Mouse (Mus musculus) heart, embryonic 10.5 days (tissue): Measurements from ENCODE around the gene Ccdc85c. TPM values are rescaled to one million over a fixed set of nuclear protein-coding genes. Genes with fewer than 3 reads are reported as not detected.

Experiments used
- DNase-seq: peaks from one replicate; pipeline ENCODE4 v3.0.0-alpha.2; 2017; ENCODE audit warnings: low spot score
- H3K27ac ChIP-seq: fragments of 300-500 bp; sonication (generic); 2 replicates; pipeline ENCODE4 v1.5.1; 2016; ENCODE audit warnings: mild to moderate bottlenecking
- H3K27me3 ChIP-seq: fragments of 300-500 bp; sonication (generic); 2 replicates; pipeline ENCODE4 v1.6.1; 2016; ENCODE audit warnings: mild to moderate bottlenecking; ENCODE audit not compliant: poor library complexity, insufficient read depth, severe bottlenecking
- H3K36me3 ChIP-seq: fragments of 300-500 bp; sonication (generic); 2 replicates; pipeline ENCODE4 v1.6.1; 2016; ENCODE audit warnings: mild to moderate bottlenecking, moderate library complexity
- H3K4me1 ChIP-seq: fragments of 300-500 bp; sonication (generic); 2 replicates; pipeline ENCODE4 v1.6.1; 2016; ENCODE audit warnings: mild to moderate bottlenecking
- H3K4me3 ChIP-seq: fragments of 300-500 bp; sonication (generic); 2 replicates; pipeline ENCODE4 v1.5.1; 2016; ENCODE audit warnings: mild to moderate bottlenecking, moderate library complexity
- H3K9me3 ChIP-seq: fragments of 300-500 bp; sonication (generic); 2 replicates; pipeline ENCODE4 v1.6.1; 2016; ENCODE audit warnings: mild to moderate bottlenecking, moderate library complexity
- WGBS: fragments of 180-500 bp; shearing (Covaris S2); methylation state at CpG from one replicate; pipeline ENCODE4 v1.1.7; 2016; 5-methylcytosine and 5-hydroxymethylcytosine counted together
- polyA plus RNA-seq: library from polyadenylated mRNA; unstranded; fragments of >200 nt; fragmentation: Nextera tagmentation; extraction: Ambion mirVana; gene quantifications from 2 replicates; pipeline ENCODE4 v1.2.1, GENCODE M21; 2016

Ccdc85c gene
- polyA plus RNA-seq, 1 experiment from 2014 or later = 5.7 TPM

- H3K27ac ChIP-seq = peak overlapping the region; percentile 89
- WGBS = 74% methylated on average over 12 of the region's 12 CpGs
- peaks cover 95% of the 10 kb centered on the region for H3K4me1 ChIP-seq
- no peak for DNase-seq
- H3K4me3 ChIP-seq = no peak overlapping the region
- H3K27me3 ChIP-seq = no peaks in the 10 kb centered on the region
- no peaks in the 10 kb centered on the region for H3K36me3 ChIP-seq
- H3K9me3 ChIP-seq = no peaks in the 10 kb centered on the region
Observed at GRCm38 (mm10) chr12:108253042-108253441, 22.2 kb downstream of the Ccdc85c start.

DNA sequence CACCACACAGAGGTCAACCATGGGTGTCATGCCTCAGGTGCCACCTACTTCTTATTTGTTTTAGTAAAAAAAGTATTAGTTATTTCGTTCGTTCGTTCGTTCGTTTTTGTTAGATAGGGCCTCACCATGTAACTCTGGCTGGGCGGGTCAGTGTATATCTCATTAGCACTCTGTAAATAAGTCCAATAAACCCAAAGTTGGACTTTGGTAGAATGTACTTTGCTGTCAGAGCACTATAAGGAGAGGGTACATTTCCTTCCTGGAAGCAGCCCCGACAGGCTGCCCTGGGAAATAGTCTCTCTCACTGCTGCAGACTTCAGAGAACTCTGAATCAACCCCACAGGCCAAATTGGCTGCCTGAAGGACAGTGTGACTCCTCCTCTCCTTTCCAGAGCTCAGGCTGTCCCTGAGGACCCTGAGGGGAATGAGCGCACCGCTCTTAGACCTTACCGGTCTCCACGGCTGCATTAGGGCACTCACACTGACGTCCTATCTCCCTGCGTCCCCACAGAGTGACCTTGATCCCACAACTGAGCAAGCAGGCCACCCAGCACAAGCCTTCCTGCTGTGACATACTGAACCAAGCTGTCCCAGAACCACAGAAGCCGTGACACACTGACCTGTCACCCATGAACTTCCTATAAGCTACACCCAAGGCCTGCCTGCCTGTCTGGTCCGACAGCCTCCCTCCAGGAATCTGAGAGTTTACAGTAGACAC is 23.2 kb downstream of the Ccdc85c start:
- H3K27me3 ChIP-seq = no peaks in the 10 kb centered on the region
- WGBS = 64% methylated on average over 15 of the region's 15 CpGs
- H3K4me1 ChIP-seq = peaks cover 97% of the 10 kb centered on the region
- 0 out of 2 replicates have a peak overlapping the region, but pooled peaks have one; percentile 7 for H3K4me3 ChIP-seq
- no peak for DNase-seq
- H3K9me3 ChIP-seq = no peaks in the 10 kb centered on the region
- no peaks in the 10 kb centered on the region for H3K36me3 ChIP-seq
- H3K27ac ChIP-seq = peak overlapping the region; percentile 89

GRCm38 (mm10) chr12:108251034-108251792 is 24.0 kb downstream of the Ccdc85c start:
- Histone ChIP-seq H3K27ac (peak overlapping the region; percentile 89), H3K9me3 (no peaks in the 10 kb centered on the region), H3K4me1 (peaks cover 97% of the 10 kb centered on the region), H3K36me3 (no peaks in the 10 kb centered on the region), H3K4me3 (no peak overlapping the region), H3K27me3 (no peaks in the 10 kb centered on the region)
- no peak for DNase-seq
- 86% methylated on average over 31 of the region's 31 CpGs for WGBS

GRCm38 (mm10) chr12:108249522-108249921 is 25.7 kb downstream of the Ccdc85c start:
- no peak for DNase-seq
- peak overlapping the region; percentile 50 for H3K27ac ChIP-seq
- no peaks in the 10 kb centered on the region for H3K9me3 ChIP-seq
- no peaks in the 10 kb centered on the region for H3K27me3 ChIP-seq
- H3K4me3 ChIP-seq = no peak overlapping the region
- peaks cover 97% of the 10 kb centered on the region for H3K4me1 ChIP-seq
- WGBS = 61% methylated on average over 10 of the region's 10 CpGs
- no peaks in the 10 kb centered on the region for H3K36me3 ChIP-seq

DNA sequence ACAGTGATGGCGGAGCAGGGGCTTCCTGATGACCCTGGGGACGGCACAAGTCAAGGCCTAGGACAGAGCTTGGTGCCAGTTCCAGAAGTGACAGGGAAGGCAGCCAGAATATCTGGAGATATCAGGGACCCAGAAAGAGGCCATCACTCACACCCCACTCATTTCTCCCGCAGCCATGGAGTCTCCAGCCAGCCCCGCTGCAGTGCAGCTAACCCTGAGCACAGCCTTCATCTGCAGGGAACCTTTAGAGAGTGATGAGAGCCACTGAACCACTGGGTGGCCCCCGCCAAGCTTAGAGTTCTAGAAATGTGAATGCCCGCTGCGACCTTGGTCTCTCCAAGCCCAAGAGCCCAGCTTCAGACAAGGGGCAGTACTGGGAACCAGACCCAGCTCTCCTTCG is 26.2 kb downstream of the Ccdc85c start:
- Histone ChIP-seq H3K27me3 (no peaks in the 10 kb centered on the region), H3K27ac (peak overlapping the region; percentile 50), H3K4me1 (peaks cover 97% of the 10 kb centered on the region), H3K4me3 (no peak overlapping the region), H3K36me3 (no peaks in the 10 kb centered on the region), H3K9me3 (no peaks in the 10 kb centered on the region)
- DNase-seq = no peak
- WGBS = 88% methylated on average over 8 of the region's 8 CpGs

DNA sequence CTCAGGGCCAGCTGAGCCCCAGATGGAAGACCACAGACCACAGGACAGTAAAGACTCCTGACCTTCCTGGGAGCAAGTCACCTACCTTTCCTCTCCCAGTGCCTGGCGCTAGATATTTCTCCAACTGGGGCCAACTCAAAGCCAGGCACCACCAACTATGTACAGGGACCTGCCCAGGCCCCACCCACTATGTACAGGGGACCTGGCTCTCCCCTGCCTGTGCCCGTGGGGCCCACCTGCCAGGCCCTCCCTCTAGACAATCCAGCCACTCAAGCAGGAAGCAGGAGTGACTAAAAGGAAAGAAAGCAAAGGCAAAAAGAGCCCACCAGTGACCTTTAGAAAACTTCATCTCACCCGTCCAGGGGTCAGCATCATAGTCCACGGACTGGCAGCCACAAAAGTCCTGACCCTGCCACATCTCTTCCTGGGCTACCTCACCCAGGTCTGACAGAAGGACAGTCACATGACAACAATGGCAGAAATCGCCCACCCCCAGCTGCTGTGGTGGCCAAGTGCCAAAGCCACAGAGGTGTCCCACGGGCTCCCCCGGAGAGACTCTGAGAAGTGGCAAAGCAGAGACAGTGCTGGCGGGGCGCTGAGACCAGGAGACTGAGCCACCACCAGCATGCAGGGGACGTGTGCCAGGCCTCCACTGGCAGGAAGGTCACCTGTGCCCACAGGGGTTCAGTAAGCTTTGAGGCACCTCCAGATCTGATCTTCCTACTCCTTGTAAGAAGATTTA is 28.3 kb downstream of the Ccdc85c start:
- H3K27ac ChIP-seq = peak overlapping the region; percentile 92
- H3K36me3 ChIP-seq = no peaks in the 10 kb centered on the region
- H3K9me3 ChIP-seq = no peaks in the 10 kb centered on the region
- no peak overlapping the region for H3K4me3 ChIP-seq
- no peaks in the 10 kb centered on the region for H3K27me3 ChIP-seq
- WGBS = 81% methylated on average over 10 of the region's 10 CpGs
- DNase-seq = no peak
- peaks cover 97% of the 10 kb centered on the region for H3K4me1 ChIP-seq

DNA sequence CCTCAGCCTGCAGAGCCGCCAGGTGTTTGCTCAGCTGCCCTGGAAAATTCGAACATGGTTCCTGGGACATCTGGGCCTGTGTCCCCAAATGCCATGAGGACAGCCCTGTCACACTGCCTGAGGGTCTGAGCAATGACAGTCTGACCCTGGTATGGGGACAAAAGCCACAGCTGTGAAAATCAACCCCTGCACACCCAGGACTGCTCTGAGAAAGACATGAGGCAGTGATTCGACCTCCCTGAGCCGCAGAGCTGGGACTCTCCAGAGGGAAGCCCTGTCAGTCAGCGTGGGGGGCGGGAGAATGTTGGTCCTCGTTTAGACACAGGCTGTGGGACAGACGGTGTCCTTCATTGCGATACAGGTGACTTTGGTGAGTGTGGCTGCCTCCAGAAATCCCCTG is 29.6 kb downstream of the Ccdc85c start:
- DNase-seq = no peak
- H3K27me3 ChIP-seq = no peaks in the 10 kb centered on the region
- H3K36me3 ChIP-seq = no peaks in the 10 kb centered on the region
- WGBS = 25% methylated on average over 9 of the region's 9 CpGs
- H3K4me3 ChIP-seq = peak overlapping the region; percentile 16; the same call in 1 of the 2 replicates
- H3K4me1 ChIP-seq = peaks cover 98% of the 10 kb centered on the region
- no peaks in the 10 kb centered on the region for H3K9me3 ChIP-seq
- H3K27ac ChIP-seq = peak overlapping the region; percentile 92

DNA sequence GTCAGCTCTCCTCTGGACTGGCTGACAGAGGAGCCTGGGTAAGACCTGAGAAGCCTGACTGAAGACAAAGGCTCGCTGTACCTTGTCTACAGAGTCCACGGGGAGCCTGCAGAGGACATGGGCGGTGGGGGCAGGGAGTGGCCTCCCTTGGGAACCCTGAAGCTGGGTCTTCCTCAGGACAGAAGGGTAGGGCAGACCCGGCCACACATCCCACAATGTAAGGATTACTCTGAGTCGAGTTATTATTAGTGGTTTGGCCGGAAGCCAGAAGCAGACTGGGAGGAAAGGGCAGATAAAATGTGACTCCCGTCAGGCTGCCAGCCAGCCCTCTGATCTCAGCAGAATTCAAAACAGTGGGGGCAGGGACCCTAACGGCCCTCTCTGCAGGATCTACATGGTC is 30.4 kb downstream of the Ccdc85c start:
- Histone ChIP-seq H3K36me3 (no peaks in the 10 kb centered on the region), H3K4me1 (peaks cover 98% of the 10 kb centered on the region), H3K27me3 (no peaks in the 10 kb centered on the region), H3K27ac (peak overlapping the region; percentile 92), H3K9me3 (no peaks in the 10 kb centered on the region), H3K4me3 (peak overlapping the region; percentile 36)
- peak; percentile 90 for DNase-seq
- 2% methylated on average over 8 of the region's 8 CpGs for WGBS

GRCm38 (mm10) chr12:108242243-108242745 is 32.9 kb downstream of the Ccdc85c start:
- Histone ChIP-seq H3K27ac (peak overlapping the region; percentile 78), H3K4me1 (peaks cover 100% of the 10 kb centered on the region), H3K9me3 (no peaks in the 10 kb centered on the region), H3K27me3 (no peaks in the 10 kb centered on the region), H3K36me3 (no peaks in the 10 kb centered on the region), H3K4me3 (no peak overlapping the region)
- 88% methylated on average over 20 of the region's 20 CpGs for WGBS
- no peak for DNase-seq

- H3K4me1 ChIP-seq = peaks cover 100% of the 10 kb centered on the region
Observed at GRCm38 (mm10) chr12:108241626-108242025, 33.6 kb downstream of the Ccdc85c start.

DNA sequence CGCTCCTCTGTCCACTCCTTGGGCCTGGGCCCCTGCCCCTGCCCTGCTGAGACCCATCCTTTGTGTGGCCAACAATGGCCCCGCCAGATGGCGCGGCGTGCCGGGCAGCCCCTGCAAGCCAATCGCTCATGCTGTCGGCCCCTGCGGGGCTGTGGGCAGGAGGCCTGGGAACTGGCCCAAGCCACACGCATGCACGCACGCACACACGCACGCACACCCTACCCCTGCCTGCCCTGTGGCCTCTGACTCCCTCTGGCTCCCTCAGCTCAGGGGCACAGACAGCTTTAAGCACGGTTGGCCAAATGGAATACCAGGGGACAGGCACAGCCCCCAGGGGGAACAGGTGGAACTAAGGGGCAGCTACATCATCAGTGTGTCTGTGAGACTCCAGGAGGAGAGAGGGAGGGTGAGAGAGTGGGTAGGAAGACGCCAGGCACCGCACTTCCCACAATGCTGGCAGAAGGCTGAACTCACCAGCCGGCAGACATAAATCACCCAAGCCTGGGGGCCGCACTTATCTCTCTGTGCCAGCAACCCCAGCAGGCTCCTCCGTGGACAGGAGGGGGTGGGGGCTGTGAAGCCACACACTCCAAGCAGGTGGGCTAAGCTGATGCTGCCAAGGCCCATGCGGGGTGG is 34.2 kb downstream of the Ccdc85c start:
- DNase-seq = no peak
- H3K27ac ChIP-seq = peak overlapping the region; percentile 78
- WGBS = 58% methylated on average over 21 of the region's 21 CpGs
- H3K4me1 ChIP-seq = peaks cover 100% of the 10 kb centered on the region
- no peaks in the 10 kb centered on the region for H3K27me3 ChIP-seq
- H3K4me3 ChIP-seq = no peak overlapping the region
- H3K36me3 ChIP-seq = no peaks in the 10 kb centered on the region
- H3K9me3 ChIP-seq = no peaks in the 10 kb centered on the region

More at GRCm38 (mm10) chr12:108241626-108242025, 33.6 kb downstream of the Ccdc85c start:
- Histone ChIP-seq H3K4me3 (no peak overlapping the region), H3K36me3 (no peaks in the 10 kb centered on the region), H3K9me3 (no peaks in the 10 kb centered on the region), H3K27me3 (no peaks in the 10 kb centered on the region), H3K27ac (peak overlapping the region; percentile 78)
- DNase-seq = no peak
- 53% methylated on average over 6 of the region's 6 CpGs for WGBS

GRCm38 (mm10) chr12:108240401-108240890 is 34.8 kb downstream of the Ccdc85c start:
- peaks cover 100% of the 10 kb centered on the region for H3K4me1 ChIP-seq
- no peaks in the 10 kb centered on the region for H3K27me3 ChIP-seq
- no peaks in the 10 kb centered on the region for H3K9me3 ChIP-seq
- H3K4me3 ChIP-seq = no peak overlapping the region
- H3K27ac ChIP-seq = peak overlapping the region; percentile 78
- no peak for DNase-seq
- no peaks in the 10 kb centered on the region for H3K36me3 ChIP-seq
- WGBS = 85% methylated on average over 13 of the region's 13 CpGs
